Mouse (Mus musculus) kidney, adult 2 months (tissue): Measurements from ENCODE around the gene Pdzk1ip1.

ENCODE experiments used
- CTCF ChIP-seq: fragments of 200-500 bp; conservative IDR thresholded peaks from 2 replicates; pipeline ENCODE4 v1.5.1; 2011; ENCODE audit warnings: low read depth, mild to moderate bottlenecking, control low read depth, low read length, moderate library complexity, mixed read lengths; ENCODE audit not compliant: insufficient read depth, insufficient read length
- POLR2A ChIP-seq: fragments of 200-500 bp; IDR thresholded peaks from one replicate; pipeline ENCODE4 v1.6.1; 2011; ENCODE audit warnings: low read depth, low read length, control low read depth

GRCm38 (mm10) chr4:115121608-115122007, 33.1 kb downstream of the Pdzk1ip1 start:
- TF ChIP-seq CTCF (no peak), POLR2A (no peak)
